Mouse (Mus musculus) c-Kit-negative CD71-positive TER-119-positive erythroid progenitor cells, embryonic 14.5 days (primary cell): ENCODE measurements around the gene Miga1.

Experiments
- DNase-seq: peaks from one replicate; pipeline ENCODE4 v3.0.0-alpha.2; 2013; ENCODE audit warnings: low read depth, low spot score

Gene Miga1

GRCm38 (mm10) chr3:152245273-152245910, 94.8 kb downstream of the Miga1 start:
- DNase-seq: no peak

- no peak for DNase-seq
Observed at GRCm38 (mm10) chr3:152243304-152243703, 96.9 kb downstream of the Miga1 start.

GRCm38 (mm10) chr3:152241098-152241497, 99.1 kb downstream of the Miga1 start:
- DNase-seq: no peak

- DNase-seq: no peak
Observed at GRCm38 (mm10) chr3:152239592-152239991, 100.6 kb downstream of the Miga1 start.

GRCm38 (mm10) chr3:152238836-152239235, 101.4 kb downstream of the Miga1 start:
- DNase-seq: peak; percentile 54

GRCm38 (mm10) chr3:152235805-152236204, 104.4 kb downstream of the Miga1 start:
- DNase-seq: no peak

- no peak for DNase-seq
Observed at GRCm38 (mm10) chr3:152235238-152235637, 105.0 kb downstream of the Miga1 start.

GRCm38 (mm10) chr3:152231333-152232100, 108.7 kb downstream of the Miga1 start:
- no peak for DNase-seq

- no peak for DNase-seq
Observed at GRCm38 (mm10) chr3:152229271-152229670, 110.9 kb downstream of the Miga1 start.

- no peak for DNase-seq
Observed at GRCm38 (mm10) chr3:152228843-152229242, 111.4 kb downstream of the Miga1 start.

- no peak for DNase-seq
Observed at GRCm38 (mm10) chr3:152225906-152226305, 114.3 kb downstream of the Miga1 start.

GRCm38 (mm10) chr3:152224918-152225317, 115.3 kb downstream of the Miga1 start:
- no peak for DNase-seq
